Mouse (Mus musculus) limb, embryonic 10.5 days (tissue): ENCODE results near the gene Abl2. TPM values are rescaled to one million over a fixed set of nuclear protein-coding genes. Genes with fewer than 3 reads are reported as not detected.

Experiments
- polyA plus RNA-seq: library from polyadenylated mRNA; unstranded; fragments of >200 nt; fragmentation: Nextera tagmentation; extraction: Ambion mirVana; gene quantifications from 2 replicates; pipeline ENCODE4 v1.2.1, GENCODE M21; 2016

Abl2 gene
- polyA plus RNA-seq, 1 experiment from 2014 or later: 5.2 TPM

Other genes with a start within 250 kb of the Abl2 start
- not detected in 2 replicates for gene Nphs2, start 248.1 kb upstream of the Abl2 start, polyA plus RNA-seq
- gene Gm2000, start 192.7 kb upstream of the Abl2 start, polyA plus RNA-seq: 841 and 1,010 TPM in 2 replicates
- 0.05 and 0.14 TPM in 2 replicates for gene Axdnd1, start 137.6 kb upstream of the Abl2 start, polyA plus RNA-seq
- 26.0 and 26.2 TPM in 2 replicates for gene Soat1, start 84.5 kb upstream of the Abl2 start, polyA plus RNA-seq
- gene Gm10031, start 34.8 kb upstream of the Abl2 start, polyA plus RNA-seq: 0.24 and 0.28 TPM in 2 replicates
- 5.9 and 6.9 TPM in 2 replicates for gene Tor3a, start 115.6 kb downstream of the Abl2 start, polyA plus RNA-seq
- gene Fam20b, start 160.3 kb downstream of the Abl2 start, polyA plus RNA-seq: 18.3 and 19.9 TPM in 2 replicates